Mouse (Mus musculus): ENCODE data around the gene Gm20403.

GRCm38 (mm10) chr12:54987156-54987555 is 827 bp upstream of the Gm20403 start:
- TF ChIP-seq CTCF (conservative IDR thresholded peaks at IDR 0.05; ENCODE audit: insufficient read depth, insufficient read length, low read depth, low read length): no peak
- TF ChIP-seq POLR2A (IDR thresholded peaks at IDR 0.05; ENCODE audit: low read depth, low read length): no peak

All from kidney, adult 2 months (tissue).